Mouse (Mus musculus) megakaryocyte, embryonic 14.5 days (primary cell): Measurements from ENCODE around the gene Ppp1r1c. TPM values are rescaled to one million over a fixed set of nuclear protein-coding genes. Genes with fewer than 3 reads are reported as not detected.
"Not testable (repeated sequence)": the region's sequence is repeated elsewhere in the genome, so short reads cannot be mapped to it uniquely, and the experiment has no call there.

Experiments used
- H3K27me3 ChIP-seq: replicated peaks from 2 replicates; pipeline ENCODE3; 2012; ENCODE audit warnings: inconsistent platforms
- H3K36me3 ChIP-seq: replicated peaks from 2 replicates; pipeline ENCODE3; 2012; ENCODE audit warnings: low read length, inconsistent platforms, mixed read lengths
- H3K4me1 ChIP-seq: 2 replicates; pipeline ENCODE4 v1.6.1; 2012; ENCODE audit warnings: inconsistent platforms
- H3K4me3 ChIP-seq: replicated peaks from 2 replicates; pipeline ENCODE3; 2012; ENCODE audit warnings: moderate library complexity, mild to moderate bottlenecking, inconsistent platforms
- H3K9me3 ChIP-seq: 2 replicates; pipeline ENCODE4 v1.6.1; 2012; ENCODE audit warnings: inconsistent platforms
- FLI1 ChIP-seq: IDR thresholded peaks from 2 replicates; pipeline ENCODE4 v1.6.1; 2012; ENCODE audit warnings: low read length, inconsistent platforms, mixed read lengths
- GATA1 ChIP-seq: IDR thresholded peaks from 3 replicates; pipeline ENCODE4 v1.6.1; 2012; ENCODE audit warnings: mixed read lengths, low read length, inconsistent platforms, borderline replicate concordance
- polyA plus RNA-seq: library from polyadenylated mRNA; stranded (reverse); fragments of >175 nt; gene quantifications from 2 replicates; pipeline ENCODE4 v1.2.3, GENCODE M21; 2012; ENCODE audit warnings: low replicate concordance; ENCODE audit not compliant: insufficient read depth

The Ppp1r1c gene
- polyA plus RNA-seq, 1 experiment = not detected

DNA sequence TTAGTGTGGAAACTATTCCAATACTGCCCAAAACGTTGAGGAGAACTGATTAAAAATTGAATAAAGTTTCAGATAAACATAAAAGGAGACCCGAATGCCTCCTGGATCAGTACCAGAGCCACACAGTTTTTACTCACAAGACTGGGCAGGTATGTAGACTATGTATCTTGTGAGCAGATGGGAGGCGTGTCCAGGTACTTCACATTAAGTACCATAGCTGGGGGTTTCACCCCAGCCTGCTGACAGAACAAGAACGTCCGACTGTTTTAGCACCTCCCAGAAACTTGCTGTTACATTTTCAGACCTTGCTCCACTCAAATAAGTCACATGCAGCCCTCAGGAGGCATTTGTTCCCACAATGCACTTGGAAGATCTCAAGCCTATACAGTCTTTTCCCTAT is 131.9 kb downstream of the Ppp1r1c start:
- H3K36me3 ChIP-seq = no peaks in the 10 kb centered on the region
- peaks cover 3% of the 10 kb centered on the region; the same call in 1 of the 2 replicates for H3K4me1 ChIP-seq
- TF ChIP-seq GATA1 (no peak), FLI1 (no peak)
- H3K9me3 ChIP-seq = no peaks in the 10 kb centered on the region
- H3K4me3 ChIP-seq = no peak overlapping the region
- peaks cover 2% of the 10 kb centered on the region for H3K27me3 ChIP-seq

DNA sequence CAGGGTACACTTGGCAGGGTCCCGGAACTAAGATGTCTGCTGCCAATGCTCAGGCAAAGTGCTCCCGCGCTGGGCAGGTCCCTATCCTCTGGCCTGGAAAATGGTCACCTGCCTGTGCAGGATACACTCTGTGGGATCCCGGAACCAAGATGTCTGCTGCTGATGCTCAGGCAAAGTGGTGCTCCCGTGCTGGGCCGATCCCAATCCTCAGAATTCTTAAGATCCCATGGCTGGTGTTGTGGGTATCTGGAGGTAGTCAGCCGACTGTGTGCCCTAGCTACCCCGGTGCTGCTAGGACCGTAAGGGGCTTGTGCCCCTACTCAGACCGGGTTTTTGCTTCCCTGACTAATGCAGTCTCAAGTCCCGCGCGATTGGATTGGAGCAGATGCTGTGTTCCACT is 139.8 kb downstream of the Ppp1r1c start:
- H3K9me3 ChIP-seq, H3K27me3 ChIP-seq, H3K36me3 ChIP-seq, H3K4me3 ChIP-seq, H3K4me1 ChIP-seq: not testable (repeated sequence)

- Histone ChIP-seq H3K27me3 (no peaks in the 10 kb centered on the region), H3K4me3 (no peak overlapping the region), H3K9me3 (no peaks in the 10 kb centered on the region), H3K4me1 (no peaks in the 10 kb centered on the region), H3K36me3 (no peaks in the 10 kb centered on the region)
- no peak for TF ChIP-seq FLI1
- no peak for TF ChIP-seq GATA1
Observed at GRCm38 (mm10) chr2:79856874-79857273, 149.3 kb downstream of the Ppp1r1c start.

- H3K27me3 ChIP-seq = peaks cover 4% of the 10 kb centered on the region
- no peak overlapping the region for H3K4me3 ChIP-seq
- TF ChIP-seq GATA1 (no peak), FLI1 (no peak)
- no peaks in the 10 kb centered on the region for H3K36me3 ChIP-seq
- H3K9me3 ChIP-seq = no peaks in the 10 kb centered on the region
- H3K4me1 ChIP-seq = peaks cover 8% of the 10 kb centered on the region; the same call in 1 of the 2 replicates
Observed at GRCm38 (mm10) chr2:79865275-79865999, 157.9 kb downstream of the Ppp1r1c start.

Other genes starting within 250 kb of the Ppp1r1c start
- gene Itprid2, start 72.4 kb upstream of the Ppp1r1c start, polyA plus RNA-seq = 0.83 and 2.3 TPM in 2 replicates